Mouse (Mus musculus): ENCODE measurements around the gene Ubtd2.

Gene Ubtd2

DNA sequence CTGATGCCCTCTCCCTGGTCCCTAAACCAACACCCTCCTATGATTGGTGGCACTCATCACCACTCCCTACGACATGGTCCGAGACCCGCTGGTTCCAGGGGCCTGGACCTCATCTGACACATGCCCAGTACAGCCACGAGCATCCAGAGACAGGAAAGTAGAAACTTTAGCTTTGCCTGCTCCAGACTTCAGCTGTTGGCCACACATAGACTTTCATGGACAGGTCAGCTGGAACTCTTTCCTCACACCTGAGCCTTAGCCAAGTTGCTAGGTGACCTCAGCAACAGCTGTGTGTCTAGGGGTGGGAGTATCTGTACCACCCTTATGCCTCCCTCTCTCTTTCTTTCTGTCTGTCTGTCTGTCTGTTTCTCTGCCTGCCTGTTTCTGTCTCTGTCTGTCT, 93.1 kb downstream of the Ubtd2 start:
- no peak for DNase-seq

DNA sequence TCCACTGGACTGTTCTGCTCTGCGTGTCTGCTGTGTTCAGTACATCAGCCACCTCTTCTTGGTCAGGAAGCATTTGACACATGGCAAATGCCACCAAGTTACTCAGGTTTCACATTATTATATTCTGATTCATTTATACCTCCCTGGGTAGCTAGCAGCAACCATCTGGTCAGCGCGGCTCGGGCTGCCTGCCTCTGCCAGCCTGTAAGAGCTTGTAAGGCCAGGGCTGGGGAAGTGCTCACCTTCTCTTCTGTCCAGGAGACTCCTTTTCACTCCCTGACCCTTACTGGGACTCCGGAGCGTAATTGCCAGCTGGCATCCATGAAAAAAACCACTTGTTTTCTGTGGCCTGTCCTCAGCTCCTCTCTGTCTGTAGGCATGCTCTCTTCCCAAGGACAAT, 94.1 kb downstream of the Ubtd2 start:
- DNase-seq, result no peak

DNA sequence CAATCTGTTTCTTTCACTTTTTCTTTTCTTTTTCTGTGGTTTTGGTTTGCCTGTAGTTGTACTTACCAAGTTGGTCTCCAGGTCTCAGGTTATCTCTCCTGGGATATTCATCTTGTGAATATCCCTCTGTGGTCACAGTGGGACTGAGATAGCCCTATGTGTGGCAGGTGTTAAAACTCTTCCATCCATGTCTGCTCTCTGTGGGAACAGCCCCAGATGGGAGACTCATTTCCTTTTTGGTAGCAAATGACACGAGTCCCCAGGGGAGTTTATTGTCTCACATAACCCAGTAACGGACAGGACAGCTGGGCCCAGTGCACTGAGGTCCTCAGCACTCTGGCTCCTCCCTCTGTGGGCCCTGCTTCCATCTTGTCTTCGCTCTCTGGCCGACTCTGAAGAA, 94.9 kb downstream of the Ubtd2 start:
- DNase-seq, result no peak

DNA sequence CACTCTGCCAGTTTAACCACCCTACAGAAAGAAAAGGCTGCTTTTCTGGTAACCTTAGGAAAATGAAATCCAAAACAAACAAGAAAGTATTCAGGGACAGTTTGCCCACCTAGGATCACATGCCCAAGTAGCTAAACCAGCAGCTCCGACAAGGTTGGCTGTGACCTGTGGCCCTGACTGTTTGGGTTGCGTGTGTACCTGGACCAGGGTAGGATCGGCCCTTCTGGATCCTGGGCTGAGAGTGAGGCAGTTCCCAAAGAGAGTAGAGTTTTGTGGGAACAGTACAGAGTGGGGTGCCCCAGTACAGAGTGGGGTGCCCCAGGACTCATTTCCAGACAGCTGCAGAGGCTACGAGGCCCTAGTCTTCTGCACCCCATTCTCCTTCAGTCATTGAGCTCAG, 95.9 kb downstream of the Ubtd2 start:
- DNase-seq, result no peak

DNA sequence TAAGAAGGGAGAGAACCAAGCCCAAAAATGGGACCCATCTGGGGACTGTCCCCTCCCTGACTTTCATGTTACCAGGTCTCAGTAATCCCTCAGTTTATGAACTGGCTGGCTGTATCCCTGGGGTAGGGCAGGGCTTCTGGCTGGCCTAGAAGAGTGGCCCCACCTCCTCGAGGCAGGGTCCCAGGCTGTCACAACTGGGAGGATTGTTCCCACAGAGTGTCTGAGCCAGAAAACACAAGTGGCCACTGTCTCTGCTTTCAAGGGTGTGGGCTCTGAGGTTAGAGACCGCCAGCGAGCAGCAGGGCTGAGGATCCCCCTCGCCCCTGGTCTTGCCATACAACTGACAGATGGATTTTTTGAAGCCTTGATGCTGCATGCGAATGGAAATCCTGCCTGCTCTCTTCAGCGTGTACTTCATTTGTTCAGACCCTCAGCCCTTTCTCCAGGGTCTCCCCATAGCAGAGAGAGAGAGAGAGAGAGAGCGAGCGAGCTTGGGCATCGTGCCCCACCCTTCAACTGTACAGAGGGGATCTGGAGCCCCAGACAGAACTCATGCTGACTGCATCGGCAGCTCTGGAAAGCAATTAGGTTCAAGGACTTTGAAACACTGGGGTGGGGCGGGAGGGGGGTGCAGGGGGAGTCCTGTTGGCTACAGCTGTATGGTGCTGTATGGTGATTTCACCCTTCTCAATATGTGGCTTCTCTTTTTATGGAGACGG, 96.6 kb downstream of the Ubtd2 start:
- no peak for DNase-seq

DNA sequence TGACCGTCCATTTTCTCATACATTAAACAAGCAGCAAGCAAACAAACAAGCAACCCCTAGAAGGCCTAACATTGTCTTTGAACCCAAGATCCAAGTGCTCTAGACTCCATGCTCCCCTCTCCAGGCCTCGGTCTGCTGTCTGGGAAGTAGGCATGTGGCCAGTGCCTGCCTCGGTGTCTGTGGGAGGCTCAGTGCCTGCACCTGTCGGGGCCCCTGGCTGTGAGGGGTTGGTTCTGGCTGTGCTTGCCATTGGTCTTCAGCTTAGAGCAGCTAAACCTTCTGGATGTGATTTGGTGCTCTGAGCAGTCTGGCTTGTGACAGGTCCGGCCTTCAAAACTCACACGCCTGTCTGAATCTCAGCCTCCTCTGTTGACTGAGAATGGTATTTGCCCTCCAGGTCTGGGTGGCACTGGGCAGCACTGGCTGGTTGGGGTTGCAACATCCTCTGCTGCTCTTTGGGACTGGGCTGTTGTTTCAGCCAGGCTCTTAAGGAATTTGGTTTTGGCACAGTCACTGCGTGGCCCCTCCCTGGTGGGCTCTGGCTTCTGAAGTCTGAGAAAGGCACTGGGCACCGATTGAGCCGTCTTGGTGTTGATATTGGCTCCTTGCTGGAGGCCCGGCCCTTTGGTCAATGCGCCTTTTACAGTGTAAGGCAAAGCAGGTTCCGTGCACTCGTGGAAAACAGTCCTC, 97.4 kb downstream of the Ubtd2 start:
- no peak for DNase-seq

DNA sequence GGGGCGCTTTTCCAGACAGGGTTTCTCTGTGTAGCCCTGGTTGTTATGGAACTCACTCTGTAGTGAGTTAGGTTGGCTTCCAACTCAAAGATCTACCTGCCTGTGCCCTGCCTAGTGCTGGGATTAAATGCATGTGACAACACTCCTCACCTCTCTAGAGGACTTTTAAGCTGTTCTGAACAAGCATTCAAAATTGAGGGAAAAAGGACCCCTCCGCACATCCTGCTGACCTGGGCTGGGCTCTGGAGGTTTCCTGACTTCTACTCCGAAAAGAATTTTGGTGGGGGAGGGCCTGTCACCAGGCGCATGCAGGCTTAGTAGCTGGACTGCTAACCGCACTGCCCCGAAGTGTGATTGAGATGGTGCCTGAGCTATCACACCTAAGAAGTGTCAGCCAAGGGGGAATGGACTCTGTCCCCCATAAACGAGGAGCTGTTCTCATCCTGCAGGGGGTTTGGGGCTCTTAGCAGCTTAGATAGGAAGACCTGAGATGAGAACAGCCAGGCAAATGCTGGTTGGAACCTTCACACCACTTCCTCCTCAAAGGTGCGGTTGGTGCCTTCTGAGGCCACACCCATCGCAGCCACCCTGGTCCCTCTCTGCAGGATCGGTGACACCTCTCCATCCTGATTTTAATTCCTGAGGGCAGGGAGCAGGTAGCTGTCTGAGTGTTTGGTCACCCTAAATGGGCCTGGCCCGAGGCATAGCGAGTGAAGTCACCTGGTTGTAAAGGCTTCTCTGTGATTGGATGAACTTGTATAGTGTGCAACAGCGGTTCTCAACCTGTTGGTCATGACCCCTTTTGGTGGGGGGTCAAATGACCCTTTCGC, 98.4 kb downstream of the Ubtd2 start:
- DNase-seq, result no peak

DNA sequence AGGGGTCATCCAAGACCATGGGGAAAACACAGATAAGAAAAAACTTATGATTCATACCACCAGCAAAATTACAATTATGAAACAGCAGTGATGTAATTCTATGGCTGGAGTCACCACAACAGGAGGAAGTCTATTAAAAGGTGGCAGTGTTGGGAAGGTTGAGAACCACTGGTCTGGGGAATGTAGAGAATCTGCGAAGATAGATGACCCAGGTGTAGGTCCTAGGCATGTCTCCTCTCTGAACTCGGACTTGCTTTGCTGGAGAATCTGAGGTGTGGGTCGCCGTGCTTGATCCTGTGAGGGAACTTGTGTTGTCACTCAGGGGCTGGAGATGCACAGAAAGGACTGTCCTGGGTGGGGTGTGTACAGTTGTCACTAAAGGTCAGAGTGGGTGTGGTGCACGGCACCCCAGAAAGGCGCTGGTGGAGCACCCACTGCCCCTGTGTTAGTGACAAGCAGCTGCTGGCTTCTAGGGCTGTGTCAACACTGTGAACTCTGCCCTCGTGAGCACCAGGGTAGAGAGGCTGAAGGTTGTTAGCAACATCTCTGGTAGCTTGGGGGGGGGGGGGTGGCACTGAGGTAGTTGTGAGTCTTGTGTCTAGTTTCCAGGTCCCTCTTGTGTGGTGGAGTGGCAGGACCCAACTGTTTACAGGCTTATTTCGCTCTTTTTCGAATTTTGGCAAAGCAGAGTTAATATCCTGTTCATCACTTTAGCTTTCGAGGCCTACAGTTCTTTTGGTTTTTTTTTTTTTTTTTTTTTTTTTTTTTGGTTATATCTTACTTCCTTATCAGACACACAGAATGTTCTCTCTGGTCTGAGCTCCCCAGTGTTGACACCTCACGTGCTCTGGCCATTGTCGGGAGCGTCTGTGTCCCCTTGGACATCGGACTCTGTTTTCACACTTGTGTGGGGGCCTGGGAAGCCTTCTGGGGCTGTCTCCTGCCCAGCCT, 99.2 kb downstream of the Ubtd2 start:
- no peak for DNase-seq

DNA sequence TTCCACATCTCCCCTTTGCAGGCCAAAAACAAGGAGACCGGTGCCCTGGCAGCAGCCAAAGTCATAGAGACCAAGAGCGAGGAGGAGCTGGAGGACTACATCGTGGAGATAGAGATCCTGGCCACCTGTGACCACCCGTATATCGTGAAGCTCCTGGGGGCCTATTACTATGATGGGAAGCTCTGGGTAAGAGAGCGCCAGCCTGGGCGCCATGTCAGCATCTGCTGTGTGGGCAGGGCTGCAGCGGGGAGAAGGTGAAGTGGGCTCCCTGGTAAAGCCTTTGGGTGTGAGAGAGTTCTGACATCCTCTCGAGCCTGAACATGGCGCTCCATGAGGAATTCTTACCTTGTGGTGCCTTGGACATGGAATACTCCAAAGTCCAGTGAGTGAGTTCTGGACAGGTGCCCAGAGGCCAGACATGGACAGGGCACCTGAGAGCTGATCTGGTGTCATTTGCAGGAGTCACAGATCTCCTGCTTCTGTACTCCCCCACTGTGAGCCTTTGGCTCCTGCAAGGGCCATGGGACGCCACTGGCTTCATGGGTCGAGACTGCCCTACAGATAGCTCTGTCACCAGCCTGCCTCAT, 100.0 kb downstream of the Ubtd2 start:
- no peak for DNase-seq

DNA sequence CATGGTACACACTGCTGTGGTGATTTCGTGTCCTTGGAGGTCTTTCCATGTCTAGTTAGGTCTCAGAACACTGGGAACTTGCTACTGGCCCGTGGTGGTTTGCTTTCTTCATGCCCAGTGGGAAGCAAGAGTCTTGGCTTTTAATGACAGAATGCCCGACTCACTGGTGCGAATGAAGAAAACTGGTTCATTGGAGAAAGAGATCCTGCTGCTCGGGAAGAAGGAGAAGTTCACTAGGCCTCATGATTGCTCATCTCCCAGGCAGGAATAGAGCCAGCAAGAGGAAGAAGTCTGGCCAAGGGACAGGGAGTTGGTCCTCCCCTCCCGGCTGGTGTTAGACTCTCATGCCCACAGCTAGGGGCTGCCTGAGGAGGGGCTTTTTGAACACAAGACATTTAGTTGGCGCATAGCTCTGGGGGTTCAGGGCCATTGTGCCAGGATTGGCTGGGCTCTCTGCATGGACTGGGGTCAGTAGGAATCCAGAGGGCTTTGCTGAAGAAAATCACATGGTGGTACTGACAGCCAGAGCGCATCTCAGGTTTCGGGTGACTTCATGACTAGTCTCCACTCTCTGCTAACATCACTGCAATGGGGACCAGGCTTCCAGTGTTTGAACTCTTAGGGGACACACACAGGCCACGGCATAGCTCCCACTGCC, 101.3 kb downstream of the Ubtd2 start:
- DNase-seq, result no peak

DNA sequence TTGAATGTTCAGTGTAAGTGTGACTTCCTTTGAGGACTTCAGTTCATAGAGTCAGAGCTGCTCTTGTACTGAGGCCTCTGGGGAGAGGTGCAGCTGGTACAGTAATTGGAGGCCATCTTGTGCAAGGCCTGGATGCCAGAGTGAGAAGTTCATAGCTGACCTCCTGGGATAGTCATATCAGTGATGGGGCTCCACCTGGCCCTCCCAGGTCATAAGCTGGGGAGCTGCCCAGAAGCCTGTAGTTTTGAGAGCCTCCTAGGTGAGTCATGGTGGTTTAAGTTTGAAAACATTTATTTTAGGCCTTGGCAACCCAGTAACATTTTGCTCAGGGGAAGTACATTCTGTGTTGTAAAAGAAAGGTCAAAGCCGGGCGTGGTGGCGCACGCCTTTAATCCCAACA, 102.9 kb downstream of the Ubtd2 start:
- no peak for DNase-seq

DNA sequence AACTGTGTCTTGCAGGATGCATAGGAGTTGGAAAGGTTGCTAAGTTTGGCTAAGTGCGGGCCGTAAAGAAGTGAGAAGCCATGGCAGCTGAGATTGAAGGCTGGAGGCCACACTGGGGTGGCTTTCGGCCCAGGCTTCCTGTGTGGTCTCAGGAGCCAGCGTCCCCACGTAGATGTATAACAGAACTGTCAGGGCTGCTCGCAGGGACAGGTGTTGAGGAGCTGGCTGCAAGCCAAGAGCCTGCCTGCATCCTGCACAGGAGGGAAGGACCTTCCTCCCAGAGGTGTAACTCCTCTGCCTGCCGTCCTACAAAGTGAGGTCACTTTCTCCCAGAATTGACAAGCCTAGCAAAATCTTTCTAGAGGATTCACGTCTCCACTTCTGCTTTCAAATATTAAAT, 103.5 kb downstream of the Ubtd2 start:
- DNase-seq, result no peak

DNA sequence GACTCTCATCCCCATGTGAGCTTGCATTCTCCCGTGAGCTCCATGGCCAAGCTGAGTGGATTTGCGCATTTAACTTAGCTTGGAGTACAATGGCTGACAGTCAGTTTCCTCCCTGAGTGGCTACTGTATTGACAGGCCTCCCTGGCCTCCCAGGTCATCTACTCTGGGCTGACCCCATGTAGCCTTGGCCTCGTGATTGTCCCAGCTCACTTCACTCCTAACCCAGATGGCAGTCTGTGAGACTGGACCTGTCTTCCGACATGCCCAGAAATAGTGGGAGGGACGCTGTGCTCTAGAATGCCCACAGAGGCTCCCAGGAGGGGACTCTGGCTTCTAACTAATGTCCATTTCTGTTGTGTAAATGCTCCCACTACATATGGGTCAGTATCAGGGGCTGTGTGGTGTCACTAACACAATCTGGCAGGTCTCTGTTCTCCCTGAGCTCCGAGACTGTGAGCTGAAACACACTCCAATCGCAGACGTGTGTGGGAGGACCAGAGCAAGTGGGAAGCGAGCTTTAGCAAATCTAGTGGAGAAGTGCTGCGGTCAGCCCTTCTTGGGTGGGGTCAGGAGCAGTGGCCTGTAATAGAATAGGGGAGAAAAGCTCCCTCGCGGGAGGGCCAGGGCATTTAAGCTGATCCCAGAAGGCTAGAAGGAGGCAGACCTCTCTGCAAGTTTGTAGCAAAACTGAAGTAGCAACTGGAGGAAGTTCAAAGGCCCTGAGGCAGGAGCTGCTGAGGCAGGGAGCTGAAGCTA, 105.0 kb downstream of the Ubtd2 start:
- DNase-seq, result no peak

DNA sequence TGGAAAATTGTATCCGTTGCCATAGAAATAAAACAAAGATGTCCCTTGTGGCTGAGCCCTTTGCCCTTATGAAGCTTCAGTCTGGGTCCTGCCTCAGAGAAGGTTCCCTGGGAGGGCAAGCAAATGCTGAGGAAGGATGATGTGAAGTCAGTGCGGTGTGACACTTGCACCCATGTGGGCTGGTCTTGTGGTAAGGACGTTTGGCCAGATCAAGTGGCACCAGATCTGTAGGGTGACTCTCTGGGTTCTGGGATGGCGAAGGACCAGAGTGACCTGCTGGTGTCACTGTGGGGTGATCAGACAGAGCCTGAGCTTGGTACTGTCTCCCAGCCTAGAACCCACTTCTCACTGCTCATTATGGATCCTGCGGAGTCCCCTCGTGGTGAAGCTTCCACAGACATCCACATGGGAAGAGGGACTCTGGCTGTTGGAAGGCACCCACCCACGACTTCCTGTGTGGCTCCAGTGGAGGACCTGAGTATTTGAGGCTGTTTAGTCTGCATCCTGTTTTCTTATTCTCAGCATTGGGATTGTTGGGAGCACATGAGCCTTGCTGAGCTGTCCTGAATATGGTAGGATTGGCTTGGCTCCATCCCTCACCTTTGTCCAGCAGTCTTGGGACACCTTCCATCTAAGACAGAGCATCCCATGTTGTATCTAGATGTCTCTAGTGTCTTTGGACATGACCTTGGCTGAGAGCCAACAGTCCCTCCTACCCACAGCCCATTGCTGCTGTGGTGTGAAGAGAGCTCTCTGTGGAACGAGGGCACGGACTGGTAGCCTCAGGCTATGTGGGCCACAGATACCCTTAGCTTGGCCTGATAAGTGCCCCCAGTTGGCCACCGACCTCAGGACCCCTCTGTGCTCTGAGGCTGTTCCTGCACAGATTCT, 106.5 kb downstream of the Ubtd2 start:
- DNase-seq, result no peak

DNA sequence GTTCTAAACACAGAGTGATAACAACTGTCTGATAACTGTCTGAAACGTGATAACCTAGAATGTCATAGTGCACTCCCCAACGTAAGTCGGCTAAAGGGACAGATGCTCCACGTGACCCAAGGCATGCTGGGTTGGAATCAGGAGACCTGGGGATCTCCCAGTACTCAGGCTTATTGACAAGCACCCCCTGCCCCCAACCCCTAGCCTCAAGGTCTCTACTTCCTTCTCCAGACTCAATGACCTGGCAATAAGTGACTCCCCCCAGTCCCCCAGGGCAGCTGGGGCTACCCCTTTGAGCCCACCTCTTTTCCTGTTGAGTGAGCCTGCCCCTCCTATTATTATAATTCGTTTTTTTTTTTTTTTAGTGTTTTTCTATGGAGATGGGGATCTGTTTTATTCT, 107.5 kb downstream of the Ubtd2 start:
- no peak for DNase-seq

DNA sequence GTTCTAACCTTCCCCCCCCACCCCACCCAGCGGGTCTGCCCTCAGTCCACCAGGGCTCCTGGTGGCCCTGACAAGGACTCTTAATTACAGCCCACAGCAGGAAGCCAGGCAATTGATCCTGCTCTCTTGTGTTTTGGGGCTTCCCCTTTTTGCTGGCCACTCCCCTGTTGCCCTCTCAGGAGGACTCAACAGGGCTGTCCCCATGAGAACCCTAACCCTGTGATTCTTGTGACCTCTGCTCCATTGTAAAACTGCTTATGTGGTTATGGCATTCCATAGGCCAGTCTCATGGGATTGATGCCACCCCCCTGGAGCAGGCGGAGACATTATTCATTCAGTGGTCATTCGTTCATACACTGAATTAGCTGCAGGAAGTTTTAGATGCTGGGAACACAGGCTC, 108.5 kb downstream of the Ubtd2 start:
- DNase-seq, result no peak

DNA sequence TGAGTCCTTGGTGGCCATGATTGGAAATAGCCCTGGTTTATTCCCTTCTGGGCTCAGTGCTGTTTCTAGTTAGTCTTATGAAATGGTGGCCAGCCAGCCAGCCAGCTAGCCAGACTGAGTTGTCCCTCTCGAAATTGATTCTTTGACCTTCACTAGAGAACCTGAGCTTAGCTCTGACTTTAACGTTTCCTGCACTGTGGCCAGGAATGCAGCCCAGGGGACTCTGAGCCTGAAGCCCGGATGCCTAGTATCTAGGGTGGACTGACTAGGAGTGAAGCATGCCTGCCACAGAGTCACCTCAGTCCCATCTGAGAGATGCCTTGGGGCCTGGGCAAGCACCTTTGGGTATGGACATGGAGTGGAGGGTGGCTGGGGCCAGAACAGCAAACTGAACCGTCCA, 109.5 kb downstream of the Ubtd2 start:
- DNase-seq, result no peak

DNA sequence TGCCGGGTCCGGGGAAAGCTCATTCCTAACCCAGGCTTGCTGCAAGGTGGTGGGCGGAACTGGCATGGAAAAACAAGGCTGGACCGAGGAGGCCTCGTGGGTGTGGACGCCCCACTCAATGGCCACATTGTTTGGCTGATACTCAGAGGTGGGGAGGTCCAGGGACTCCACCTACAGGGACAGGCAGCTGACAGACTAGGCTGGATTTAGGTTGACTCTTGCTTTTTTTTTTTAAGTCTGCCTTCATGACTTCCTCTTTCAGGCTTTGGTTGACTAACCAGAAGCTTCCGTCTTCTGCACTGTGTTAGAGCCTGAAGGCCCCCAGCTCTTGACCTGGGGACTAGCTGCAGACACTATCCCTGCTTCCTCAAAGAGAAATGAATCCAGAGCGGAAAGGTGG, 109.9 kb downstream of the Ubtd2 start:
- no peak for DNase-seq

DNA sequence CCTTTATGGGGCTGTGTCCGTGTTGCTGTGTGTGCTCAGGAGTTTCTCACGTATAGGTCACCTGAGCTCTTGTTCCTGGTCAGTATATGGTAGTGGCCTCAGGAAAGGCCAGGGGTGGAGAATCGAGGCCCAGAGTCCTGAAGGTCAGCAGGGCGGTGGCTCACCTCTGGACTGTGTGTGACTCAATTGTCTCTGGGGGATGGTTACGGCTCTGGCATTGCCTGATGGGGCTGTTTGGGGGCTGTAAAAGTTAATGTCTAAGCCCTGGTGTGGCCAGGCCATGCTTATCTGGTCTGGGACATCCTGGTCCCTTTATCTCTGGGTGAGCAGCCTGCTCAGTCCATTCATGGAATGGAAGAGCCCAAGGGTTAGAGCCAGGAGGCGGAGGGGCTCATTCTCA, 111.0 kb downstream of the Ubtd2 start:
- no peak for DNase-seq
